Mouse (Mus musculus): Measurements from ENCODE around the gene Hoxd9.

The Hoxd9 gene

GRCm38 (mm10) chr2:74668370-74669229 lies 28.9 kb upstream of the Hoxd9 start:
- DNase-seq (ENCODE audit: low spot score) = no peak

- DNase-seq (ENCODE audit: low spot score) = no peak
Observed at GRCm38 (mm10) chr2:74669230-74669578, 28.3 kb upstream of the Hoxd9 start.

GRCm38 (mm10) chr2:74669650-74670235 lies 27.8 kb upstream of the Hoxd9 start:
- no peak for DNase-seq (ENCODE audit: low spot score)

- no peak for DNase-seq (ENCODE audit: low spot score)
Observed at GRCm38 (mm10) chr2:74670632-74671188, 26.8 kb upstream of the Hoxd9 start.

GRCm38 (mm10) chr2:74671847-74672246 lies 25.7 kb upstream of the Hoxd9 start:
- no peak for DNase-seq (ENCODE audit: low spot score)

- peak; percentile 80 for DNase-seq (ENCODE audit: low spot score)
Observed at GRCm38 (mm10) chr2:74672481-74673362, 24.8 kb upstream of the Hoxd9 start.

GRCm38 (mm10) chr2:74673835-74674425 lies 23.6 kb upstream of the Hoxd9 start:
- no peak for DNase-seq (ENCODE audit: low spot score)

GRCm38 (mm10) chr2:74674881-74675665 lies 22.5 kb upstream of the Hoxd9 start, which contains the start of gene Hoxd12:
TSS of gene Hoxd12 (plus strand) at chr2:74675013.
- no peak for DNase-seq (ENCODE audit: low spot score)

- no peak for DNase-seq (ENCODE audit: low spot score)
Observed at GRCm38 (mm10) chr2:74675666-74676282, 21.8 kb upstream of the Hoxd9 start.

GRCm38 (mm10) chr2:74676376-74677052 lies 21.0 kb upstream of the Hoxd9 start:
- DNase-seq (ENCODE audit: low spot score) = no peak

- no peak for DNase-seq (ENCODE audit: low spot score)
Observed at GRCm38 (mm10) chr2:74677106-74677505, 20.4 kb upstream of the Hoxd9 start.

- DNase-seq (ENCODE audit: low spot score) = no peak
Observed at GRCm38 (mm10) chr2:74678891-74679595, 18.5 kb upstream of the Hoxd9 start, which contains the start of gene Hoxd11. TSS of gene Hoxd11 (plus strand) at chr2:74679557.

- DNase-seq (ENCODE audit: low spot score) = no peak
Observed at GRCm38 (mm10) chr2:74679596-74679971, 17.9 kb upstream of the Hoxd9 start.

GRCm38 (mm10) chr2:74679980-74680379 lies 17.5 kb upstream of the Hoxd9 start:
- DNase-seq (ENCODE audit: low spot score) = no peak

GRCm38 (mm10) chr2:74680561-74681398 lies 16.7 kb upstream of the Hoxd9 start:
- no peak for DNase-seq (ENCODE audit: low spot score)

GRCm38 (mm10) chr2:74681594-74682531 lies 15.7 kb upstream of the Hoxd9 start:
- DNase-seq (ENCODE audit: low spot score) = no peak

GRCm38 (mm10) chr2:74682796-74683195 lies 14.7 kb upstream of the Hoxd9 start:
- no peak for DNase-seq (ENCODE audit: low spot score)

All from testis, postnatal 10 days (tissue).